In genomic region chr11:79751751-79752716, GRCm38 (mm10) we compare ENCODE assay signal across 12 mouse cellular contexts.
DNase-seq lines count a peak whose midpoint lies in the region; ATAC-seq and TF ChIP-seq lines count a peak whose summit lies in the region.
"Had no signal": no experiment of that assay in that cellular context is flagged by ENCODE, and none has a peak within 500 bp of the region (broad histone marks: within the 10 kb centered on the region; RNA-seq: fewer than 3 reads in every experiment).

No protein-coding gene starts in this region.

- no peak for TF ChIP-seq CTCF in C2C12 (IDR thresholded peaks at IDR 0.05; ENCODE audit: control insufficient read depth, insufficient read depth, insufficient read length)

- no peaks in the 10 kb centered on the region for H3K79me3 ChIP-seq in C2C12 (ENCODE audit: low read depth)

- H3K4me1 ChIP-seq in heart, embryonic 14.5 days (ENCODE audit: control insufficient read depth in 2 of 2, insufficient read depth in 2 of 2, low read length in 2 of 2): peaks cover 3 to 11% of the 10 kb centered on the region in 2 experiments; a peak in 3 of 4 replicates
- peaks cover 14% of the 10 kb centered on the region for H3K4me1 ChIP-seq in lung, embryonic 16.5 days (replicated peaks; ENCODE audit: control insufficient read depth, insufficient read depth, low read length)
- H3K4me1 ChIP-seq: neural tube, embryonic 15.5 days had no signal

- H3K27ac ChIP-seq in heart, embryonic 14.5 days (replicated peaks in 1 of 2; ENCODE audit: control insufficient read depth in 1 of 2, insufficient read depth in 1 of 2, low read depth in 2 of 2, low read length in 2 of 2): no peak overlapping the region
- H3K27ac ChIP-seq in lung, embryonic 16.5 days (ENCODE audit: low read length): peak overlapping the region; percentile 54
- H3K27ac ChIP-seq: forebrain, embryonic 10.5 days; neural tube, embryonic 15.5 days had no signal

- H3K36me3 ChIP-seq in heart, embryonic 14.5 days (ENCODE audit: control insufficient read depth, insufficient read depth, low read length): no peaks in the 10 kb centered on the region
- no peaks in the 10 kb centered on the region for H3K36me3 ChIP-seq in C2C12 (ENCODE audit: control insufficient read depth, insufficient read depth)
- H3K36me3 ChIP-seq in lung, embryonic 16.5 days (ENCODE audit: control insufficient read depth, insufficient read depth, low read length): no peaks in the 10 kb centered on the region
- H3K36me3 ChIP-seq: forebrain, embryonic 10.5 days; neural tube, embryonic 15.5 days had no signal

- H3K4me3 ChIP-seq in heart, embryonic 14.5 days (ENCODE audit: control insufficient read depth in 1 of 2, insufficient read depth in 1 of 2, low read depth in 1 of 2, low read length in 2 of 2): no peak overlapping the region
- no peak overlapping the region for H3K4me3 ChIP-seq in C2C12 (ENCODE audit: insufficient read depth, poor library complexity, severe bottlenecking)
- H3K4me3 ChIP-seq in lung, embryonic 16.5 days (ENCODE audit: low read length): no peak overlapping the region
- H3K4me3 ChIP-seq: forebrain, embryonic 10.5 days; megakaryocyte, embryonic 14.5 days; neural tube, embryonic 15.5 days had no signal

- 0 out of 2 replicates have a peak, but pooled peaks cover 2% of the 10 kb centered on the region for H3K9me3 ChIP-seq in heart, embryonic 14.5 days (ENCODE audit: control insufficient read depth, low read length)
- no peaks in the 10 kb centered on the region for H3K9me3 ChIP-seq in lung, embryonic 16.5 days (ENCODE audit: control insufficient read depth, low read length)
- H3K9me3 ChIP-seq: forebrain, embryonic 10.5 days; neural tube, embryonic 15.5 days had no signal

- WGBS in heart, embryonic 14.5 days: 42% methylated on average over 14 of the region's 14 CpGs
- 45% methylated on average over 14 of the region's 14 CpGs for WGBS in lung, embryonic 16.5 days

- no peak for DNase-seq in heart, postnatal 4 days
- peak; percentile 49 for DNase-seq in WW6 (ENCODE audit: low read depth, low spot score)
- DNase-seq in layer of hippocampus, adult 9-11 months: no peak
- no peak for DNase-seq in thymus, postnatal 4 days
- no peak for DNase-seq in cerebellum, postnatal 36 days
- DNase-seq: cerebellum, postnatal 10 days had no signal

- no peaks in the 10 kb centered on the region for H3K79me2 ChIP-seq in C2C12 (ENCODE audit: control insufficient read depth, insufficient read depth)

- H3K4me2 ChIP-seq in heart, embryonic 14.5 days (ENCODE audit: low read length): no peak overlapping the region
- no peak overlapping the region for H3K4me2 ChIP-seq in lung, embryonic 16.5 days (ENCODE audit: low read depth, low read length)
- H3K4me2 ChIP-seq: neural tube, embryonic 15.5 days had no signal

- H3ac ChIP-seq in C2C12 (ENCODE audit: control insufficient read depth, insufficient read length, low read depth): peak overlapping the region; percentile 20

- ATAC-seq in heart, embryonic 14.5 days (ENCODE audit: insufficient number of reproducible peaks, insufficient read depth, low FRiP score, low read depth): peak; percentile 70; the same call in 1 of the 2 replicates
- peak; percentile 91 for ATAC-seq in lung, embryonic 16.5 days (ENCODE audit: low read depth)

- H3K9ac ChIP-seq in heart, embryonic 14.5 days (ENCODE audit: low read length): no peak overlapping the region
- no peak overlapping the region for H3K9ac ChIP-seq in lung, embryonic 16.5 days (ENCODE audit: low read length)
- H3K9ac ChIP-seq: neural tube, embryonic 15.5 days had no signal

- H3K27me3 ChIP-seq in heart, embryonic 14.5 days (ENCODE audit: control insufficient read depth, insufficient read depth, low read length): no peaks in the 10 kb centered on the region
- no peaks in the 10 kb centered on the region for H3K27me3 ChIP-seq in C2C12 (ENCODE audit: control insufficient read depth, insufficient read depth, insufficient read length)
- H3K27me3 ChIP-seq in lung, embryonic 16.5 days (ENCODE audit: control insufficient read depth, insufficient read depth, low read depth, low read length): no peaks in the 10 kb centered on the region
- H3K27me3 ChIP-seq: neural tube, embryonic 15.5 days had no signal

TF ChIP-seq in C2C12, 6 proteins besides CTCF, POLR2A, EP300 and RAD21:
- TF ChIP-seq CEBPB (IDR thresholded peaks at IDR 0.05; ENCODE audit: low read depth) (no peak), MYOG (IDR thresholded peaks at IDR 0.05; ENCODE audit: control insufficient read depth, extremely low read depth, insufficient read length) (no peak), FOSL1 (IDR thresholded peaks at IDR 0.05; ENCODE audit: insufficient read depth, low read length, poor library complexity, severe bottlenecking) (no peak), USF1 (IDR thresholded peaks at IDR 0.05; ENCODE audit: low read depth) (no peak), MAX (IDR thresholded peaks at IDR 0.05) (no peak), MYOD1 (IDR thresholded peaks at IDR 0.05; ENCODE audit: control insufficient read depth, insufficient read length, low read depth) (no peak)
